Mouse (Mus musculus): ENCODE measurements at regions not wholly inside any gene's neighbourhood (a gene's known extent, or its start where the extent isn't known, plus 50 kb on each side); places are given as distances from the start of the nearest gene placed in this dataset.

DNA sequence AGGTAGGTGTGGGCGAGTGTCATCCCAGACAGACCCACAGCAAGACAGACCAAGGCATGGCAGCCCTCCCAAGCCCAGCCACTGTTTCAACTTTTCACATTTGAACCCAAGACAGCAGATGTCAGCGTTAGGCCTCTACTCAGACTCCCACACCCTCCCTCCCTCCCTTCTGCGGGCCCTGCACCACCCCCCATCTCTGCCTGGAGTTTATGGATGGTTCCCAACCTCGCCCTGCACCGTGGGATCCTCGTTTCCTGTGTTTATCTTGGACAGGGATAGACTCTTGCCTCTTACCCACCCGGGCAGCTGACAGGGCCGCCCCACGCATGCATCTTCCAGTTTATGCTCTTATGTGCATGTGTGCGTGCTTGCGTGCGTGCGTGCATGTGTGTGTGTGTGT, 85.2 kb upstream of the Zbtb40 start:
- TF ChIP-seq CTCF (IDR thresholded peaks at IDR 0.05; ENCODE audit: low read depth, low read length) = no peak
- no peak for TF ChIP-seq POLR2A (IDR thresholded peaks at IDR 0.05; ENCODE audit: extremely low read depth, insufficient read depth, low read length)

Data from liver, adult 2 months (tissue).